Mouse (Mus musculus) midbrain, embryonic 14.5 days (tissue): Measurements from ENCODE around the gene Tmem95. TPM values are rescaled to one million over a fixed set of nuclear protein-coding genes. Genes with fewer than 3 reads are reported as not detected.
"Not testable (repeated sequence)": the region's sequence is repeated elsewhere in the genome, so short reads cannot be mapped to it uniquely, and the experiment has no call there.

Source experiments
- ATAC-seq: fragments of 200-750 bp; cut with Nextera tagmentation; 2 replicates; pipeline ENCODE4 v1.8.0; 2017; ENCODE audit warnings: moderate number of reproducible peaks, moderate library complexity; ENCODE audit not compliant: low FRiP score, low TSS enrichment
- DNase-seq: peaks from one replicate; pipeline ENCODE4 v3.0.0-alpha.2; 2015
- H3K27ac ChIP-seq: fragments of 300-500 bp; sonication (generic); replicated peaks from 2 replicates; pipeline ENCODE4 v1.5.1; 2014; ENCODE audit warnings: mild to moderate bottlenecking, low read depth, low read length, moderate library complexity
- H3K27me3 ChIP-seq: fragments of 300-500 bp; sonication (generic); 2 replicates; pipeline ENCODE4 v1.6.1; 2014; ENCODE audit warnings: low read length, control low read depth, mixed read lengths; ENCODE audit not compliant: control insufficient read depth, insufficient read depth
- H3K36me3 ChIP-seq: fragments of 300-500 bp; sonication (generic); 2 replicates; pipeline ENCODE4 v1.6.1; 2014; ENCODE audit warnings: low read length, control low read depth; ENCODE audit not compliant: control insufficient read depth, insufficient read depth
- H3K4me1 ChIP-seq: fragments of 300-500 bp; sonication (generic); 2 replicates; pipeline ENCODE4 v1.6.1; 2014; ENCODE audit warnings: mild to moderate bottlenecking, antibody characterized with exemption, low read length, control low read depth; ENCODE audit not compliant: control insufficient read depth, insufficient read depth
- H3K4me2 ChIP-seq: fragments of 300-500 bp; sonication (generic); 2 replicates; pipeline ENCODE4 v1.6.1; 2014; ENCODE audit warnings: mild to moderate bottlenecking, low read length, moderate library complexity
- H3K4me3 ChIP-seq: fragments of 300-500 bp; sonication (generic); replicated peaks from 2 replicates; pipeline ENCODE4 v1.5.1; 2014; ENCODE audit warnings: low read depth, low read length
- H3K9ac ChIP-seq: fragments of 300-500 bp; sonication (generic); replicated peaks from 2 replicates; pipeline ENCODE4 v1.6.1; 2014; ENCODE audit warnings: mild to moderate bottlenecking, low read length, moderate library complexity
- H3K9me3 ChIP-seq: fragments of 300-500 bp; sonication (generic); 2 replicates; pipeline ENCODE4 v1.6.1; 2016; ENCODE audit warnings: low read length, control low read depth, mixed read lengths; ENCODE audit not compliant: control insufficient read depth
- WGBS: fragments of 180-500 bp; shearing (Covaris S2); extraction: QIAGEN DNeasy Blood & Tissue Kit; methylation state at CpG from one replicate; pipeline ENCODE4 v1.1.7; 2014; 5-methylcytosine and 5-hydroxymethylcytosine counted together
- polyA plus RNA-seq: library from polyadenylated mRNA; unstranded; fragments of >200 nt; fragmentation: Nextera tagmentation; extraction: Ambion mirVana; gene quantifications from 2 replicates; pipeline ENCODE4 v1.2.1, GENCODE M21; 2014

Gene Tmem95
- polyA plus RNA-seq, 1 experiment from 2014 or later = not detected

GRCm38 (mm10) chr11:69918118-69918517 is 40.3 kb upstream of the Tmem95 start:
- 89% methylated on average over 5 of the region's 5 CpGs for WGBS
- DNase-seq = no peak
- H3K9ac ChIP-seq = no peak overlapping the region
- no peaks in the 10 kb centered on the region for H3K27me3 ChIP-seq
- H3K27ac ChIP-seq = no peak overlapping the region
- peaks cover 48% of the 10 kb centered on the region for H3K36me3 ChIP-seq
- no peak overlapping the region for H3K4me3 ChIP-seq
- peaks cover 26% of the 10 kb centered on the region for H3K4me1 ChIP-seq
- no peak overlapping the region for H3K4me2 ChIP-seq
- no peak for ATAC-seq
- H3K9me3 ChIP-seq = no peaks in the 10 kb centered on the region

GRCm38 (mm10) chr11:69917379-69917948 is 39.6 kb upstream of the Tmem95 start:
- Histone ChIP-seq H3K4me1 (peaks cover 24% of the 10 kb centered on the region), H3K9me3 (no peaks in the 10 kb centered on the region), H3K27ac (no peak overlapping the region), H3K36me3 (peaks cover 54% of the 10 kb centered on the region), H3K27me3 (no peaks in the 10 kb centered on the region), H3K9ac (no peak overlapping the region), H3K4me3 (no peak overlapping the region), H3K4me2 (no peak overlapping the region)
- 88% methylated on average over 8 of the region's 8 CpGs for WGBS
- ATAC-seq (no peak), DNase-seq (no peak)

- H3K9me3 ChIP-seq, H3K4me2 ChIP-seq, H3K27ac ChIP-seq, H3K9ac ChIP-seq, ATAC-seq, H3K4me3 ChIP-seq, H3K27me3 ChIP-seq, DNase-seq: not testable (repeated sequence)
- H3K36me3 ChIP-seq = peaks cover 61% of the 10 kb centered on the region
- WGBS = 62% methylated on average over 7 of the region's 7 CpGs
- peaks cover 21% of the 10 kb centered on the region for H3K4me1 ChIP-seq
These were observed 39.0 kb upstream of the Tmem95 start for GRCm38 (mm10) chr11:69916652-69917378.

- peaks cover 69% of the 10 kb centered on the region for H3K36me3 ChIP-seq
- no peak overlapping the region; the same call in 1 of the 2 replicates for H3K27ac ChIP-seq
- ATAC-seq (no peak), DNase-seq (no peak)
- peaks cover 21% of the 10 kb centered on the region for H3K4me1 ChIP-seq
- H3K9ac ChIP-seq = no peak overlapping the region
- no peaks in the 10 kb centered on the region for H3K9me3 ChIP-seq
- WGBS = 76% methylated on average over 5 of the region's 5 CpGs
- H3K4me3 ChIP-seq = no peak overlapping the region
- no peak overlapping the region for H3K4me2 ChIP-seq
- no peaks in the 10 kb centered on the region for H3K27me3 ChIP-seq
These were observed 38.1 kb upstream of the Tmem95 start for GRCm38 (mm10) chr11:69915667-69916627.

GRCm38 (mm10) chr11:69914917-69915430 is 37.2 kb upstream of the Tmem95 start:
- Histone ChIP-seq H3K9me3 (no peaks in the 10 kb centered on the region), H3K4me1 (peaks cover 21% of the 10 kb centered on the region), H3K9ac (peak overlapping the region; percentile 82; the same call in 1 of the 2 replicates), H3K36me3 (peaks cover 79% of the 10 kb centered on the region), H3K4me2 (peak overlapping the region; percentile 99), H3K27ac (no peak overlapping the region), H3K4me3 (peak overlapping the region; percentile 80), H3K27me3 (no peaks in the 10 kb centered on the region)
- no peak for ATAC-seq
- DNase-seq = no peak
- WGBS = 43% methylated on average over 9 of the region's 9 CpGs

- Histone ChIP-seq H3K27me3 (no peaks in the 10 kb centered on the region), H3K9ac (peak overlapping the region; percentile 82), H3K4me2 (peak overlapping the region; percentile 99), H3K4me3 (peak overlapping the region; percentile 80), H3K27ac (peak overlapping the region; percentile 90), H3K36me3 (peaks cover 85% of the 10 kb centered on the region), H3K4me1 (peaks cover 18% of the 10 kb centered on the region), H3K9me3 (no peaks in the 10 kb centered on the region)
- no peak; the same call in 1 of the 2 replicates for ATAC-seq
- 4% methylated on average over 17 of the region's 17 CpGs for WGBS
- no peak for DNase-seq
These were observed 36.5 kb upstream of the Tmem95 start for GRCm38 (mm10) chr11:69914372-69914764.

GRCm38 (mm10) chr11:69913554-69914371 is 35.9 kb upstream of the Tmem95 start, which contains the start of gene Gps2:
Gps2 (plus strand) TSS chr11:69913888.
- Histone ChIP-seq H3K27ac (peak within 1 kb of the TSS; percentile 90), H3K4me3 (peak within 1 kb of the TSS; percentile 80), H3K4me1 (peaks cover 17% of the 10 kb centered on the region), H3K9ac (peak within 1 kb of the TSS; percentile 82), H3K27me3 (no peaks in the 10 kb centered on the region), H3K9me3 (no peaks in the 10 kb centered on the region), H3K36me3 (peaks cover 88% of the 10 kb centered on the region), H3K4me2 (peak within 1 kb of the TSS; percentile 99)
- ATAC-seq (peak; percentile 93), DNase-seq (peak; percentile 97)
- 1% methylated on average over 55 of the region's 61 CpGs for WGBS
